Mouse (Mus musculus): ENCODE data around the gene Olfr10.

DNA sequence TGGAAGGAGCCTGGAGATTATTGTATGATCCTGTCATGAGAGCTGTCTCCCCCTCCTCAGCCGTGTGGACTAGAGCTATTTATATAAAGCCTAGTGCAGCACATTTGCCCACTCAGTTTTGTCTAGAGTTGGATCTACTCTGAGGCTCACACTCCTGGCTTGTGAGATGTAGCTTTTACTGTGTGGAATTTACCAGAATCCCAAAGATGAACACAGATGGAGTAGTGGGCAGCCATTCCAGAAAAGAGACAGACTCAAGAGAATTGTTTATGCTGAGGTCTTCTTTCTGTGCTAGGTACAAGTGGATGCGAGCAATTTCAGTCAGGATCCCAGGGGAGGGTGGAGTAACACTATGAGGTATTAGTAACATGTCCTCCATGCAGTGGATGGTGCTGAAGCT, 17.3 kb upstream of the Olfr10 start:
- TF ChIP-seq CTCF (IDR thresholded peaks at IDR 0.05; ENCODE audit: low read depth, low read length) (no peak), POLR2A (IDR thresholded peaks at IDR 0.05; ENCODE audit: borderline replicate concordance, low read depth, low read length) (no peak)
